Mouse (Mus musculus) heart, adult 8-10 months (tissue): ENCODE measurements around the gene Aagab. TPM values are rescaled to one million over a fixed set of nuclear protein-coding genes. Genes with fewer than 3 reads are reported as not detected.

Experiments used
- DNase-seq: peaks from one replicate; pipeline ENCODE4 v3.0.0; 2022; ENCODE audit warnings: low spot score
- total RNA-seq, 4 experiments: library from RNA; stranded (reverse); gene quantifications; 2 replicates each; pipeline ENCODE4 v1.2.4; 2022

Gene Aagab
- total RNA-seq, 4 experiments from 2014 or later: 14.6 to 23.9 (median 20.2) TPM

- DNase-seq: no peak
Measured at GRCm38 (mm10) chr9:63672797-63673493, 70.5 kb downstream of the Aagab start.

- DNase-seq: no peak
Measured at GRCm38 (mm10) chr9:63673494-63673805, 71.0 kb downstream of the Aagab start.

DNA sequence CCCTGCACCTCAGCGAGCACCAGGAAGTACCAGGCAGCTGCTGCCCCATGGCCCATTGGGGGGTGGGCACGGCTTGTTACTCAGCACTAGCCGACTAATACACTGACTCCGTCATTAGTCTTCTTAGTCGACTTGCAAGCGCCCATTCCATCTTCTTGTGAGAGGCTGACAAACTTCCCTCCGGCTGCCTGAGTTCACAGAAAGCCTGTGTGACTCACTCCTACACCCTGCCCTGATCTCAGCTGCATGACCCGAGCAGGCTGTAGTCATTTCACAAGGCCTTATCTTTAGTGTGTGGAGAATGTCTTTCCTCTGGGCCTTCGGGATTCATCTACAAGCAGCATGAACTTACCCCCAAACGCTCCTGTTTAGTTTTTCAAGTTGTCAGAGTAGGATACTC, 72.2 kb downstream of the Aagab start:
- no peak for DNase-seq

GRCm38 (mm10) chr9:63677621-63678020, 75.2 kb downstream of the Aagab start:
- DNase-seq: no peak

DNA sequence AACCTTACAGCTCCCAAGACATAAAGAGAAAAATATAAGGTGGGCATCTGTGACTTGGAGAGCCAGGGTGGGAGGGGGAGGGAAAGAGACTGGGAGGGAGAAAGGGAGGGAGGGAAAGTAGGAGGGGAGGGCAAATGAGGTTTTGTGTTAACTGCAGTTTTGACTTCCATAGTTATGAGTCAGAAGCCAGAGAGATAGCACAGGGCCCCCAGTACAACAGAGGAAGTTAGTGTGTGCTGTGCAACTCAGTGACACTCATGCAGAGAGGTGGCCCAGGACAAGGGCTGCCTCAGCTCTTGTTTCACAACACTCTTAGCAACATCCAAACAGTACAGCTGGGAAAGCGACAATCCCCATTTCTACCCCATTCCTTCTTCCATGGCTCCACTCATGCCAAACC, 75.6 kb downstream of the Aagab start:
- DNase-seq: no peak

DNA sequence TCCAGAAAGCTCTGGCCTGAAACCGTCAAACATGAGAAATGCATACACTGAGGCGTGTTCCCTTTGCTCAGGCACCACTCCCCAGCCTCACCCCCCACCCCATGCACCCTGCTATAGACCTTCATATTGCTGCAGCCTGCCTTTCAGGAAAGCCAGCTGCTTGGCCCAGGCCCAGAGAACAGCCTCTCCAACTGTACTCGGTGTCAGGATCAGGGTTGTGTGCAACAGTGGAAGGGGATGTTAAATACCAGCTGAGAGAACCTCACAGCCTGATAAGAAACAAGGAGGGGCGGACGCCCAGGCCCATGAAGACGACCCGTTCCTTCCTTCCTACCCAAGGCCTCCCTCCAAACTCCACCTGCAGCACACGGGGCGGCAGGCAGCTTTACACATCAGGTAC, 79.8 kb downstream of the Aagab start:
- no peak for DNase-seq

DNA sequence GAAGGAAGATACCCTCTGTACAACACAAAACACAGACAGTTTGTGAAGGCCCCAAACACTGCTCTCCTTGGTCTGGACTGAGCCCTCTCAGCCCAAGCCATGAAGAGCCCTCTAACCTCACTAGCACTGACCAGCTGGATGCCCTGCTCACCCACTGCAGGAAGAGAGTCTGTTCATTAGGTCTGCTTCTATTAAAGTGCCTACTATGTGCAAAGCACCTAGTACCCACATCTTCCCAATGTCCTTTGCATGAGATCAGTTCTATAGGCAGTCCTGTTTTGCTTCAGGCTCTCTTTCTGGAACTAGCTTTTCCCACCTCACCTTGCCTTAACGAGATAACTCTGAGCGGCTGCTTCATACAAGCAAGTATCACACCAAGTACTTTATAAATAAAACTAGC, 80.5 kb downstream of the Aagab start:
- DNase-seq: no peak

GRCm38 (mm10) chr9:63684277-63684676, 81.8 kb downstream of the Aagab start:
- DNase-seq: no peak

GRCm38 (mm10) chr9:63685352-63685751, 82.9 kb downstream of the Aagab start:
- DNase-seq: no peak

- no peak for DNase-seq
Measured at GRCm38 (mm10) chr9:63687413-63688015, 85.1 kb downstream of the Aagab start.

DNA sequence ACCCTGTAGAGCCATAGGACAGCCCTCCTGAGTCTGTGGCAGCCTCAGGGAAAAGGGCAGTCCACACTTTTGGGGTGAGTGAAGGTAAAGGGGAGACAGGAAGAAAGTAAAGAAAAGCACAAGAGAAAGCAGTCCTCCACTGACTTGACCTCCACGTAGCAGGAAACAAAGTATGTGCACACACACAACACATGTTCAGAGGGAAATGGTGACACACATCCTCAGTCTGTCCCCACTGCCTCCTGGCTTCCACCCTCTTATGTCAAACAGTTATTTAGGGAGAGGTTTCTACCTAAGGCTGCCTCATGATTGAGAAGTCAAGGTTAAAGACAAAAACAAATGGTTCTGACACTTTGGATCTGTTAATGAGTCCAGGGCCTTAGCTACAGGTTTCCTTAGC, 88.1 kb downstream of the Aagab start:
- DNase-seq: no peak

DNA sequence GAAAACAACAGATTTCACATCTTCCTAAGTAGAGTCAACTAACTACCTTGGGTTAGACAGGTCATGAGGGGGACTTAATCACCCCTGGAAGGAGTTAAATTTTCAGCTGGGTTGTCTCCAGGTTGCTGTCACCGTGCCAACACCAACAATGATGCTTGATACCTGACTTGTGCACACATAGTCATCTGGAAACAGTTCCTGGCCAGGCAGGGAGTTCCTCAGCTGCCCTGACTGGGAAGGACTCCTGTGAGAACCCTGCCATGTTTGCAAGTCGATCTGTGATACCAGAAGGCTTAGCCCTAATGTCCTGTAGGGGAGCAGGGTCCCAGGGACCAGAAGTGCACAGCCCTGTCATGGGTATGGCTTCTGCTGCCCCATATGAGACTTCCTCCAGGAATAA, 89.5 kb downstream of the Aagab start:
- DNase-seq: no peak

Other genes starting within 250 kb of the Aagab start
- gene Map2k5, start 224.8 kb upstream of the Aagab start, total RNA-seq: 10 to 100 TPM; 16.9 to 19.7 (median 18.2) TPM
- 10 to 100 TPM; 24.2 to 38.5 (median 28.3) TPM for gene 2300009A05Rik, start 203.4 kb upstream of the Aagab start, total RNA-seq
- gene Iqch, start 167 bp upstream of the Aagab start, total RNA-seq: not detected
- 10 to 100 TPM; 10.1 to 14.1 (median 12.5) TPM for gene Smad3, start 155.3 kb downstream of the Aagab start, total RNA-seq